Mouse (Mus musculus) myocyte (in vitro differentiated cells): Measurements from ENCODE around the gene Zbtb20. TPM values are rescaled to one million over a fixed set of nuclear protein-coding genes. Genes with fewer than 3 reads are reported as not detected.

Source experiments
- H3K27me3 ChIP-seq: one replicate; pipeline ENCODE4 v1.6.1; 2011; ENCODE audit not compliant: control insufficient read depth, insufficient read depth, insufficient read length
- H3K36me3 ChIP-seq: one replicate; pipeline ENCODE4 v1.6.1; 2011; ENCODE audit not compliant: control insufficient read depth, insufficient read depth
- H3K4me2 ChIP-seq: one replicate; pipeline ENCODE4 v1.6.1; 2011; ENCODE audit warnings: low read depth, control low read depth
- H3K4me3 ChIP-seq: one replicate; pipeline ENCODE4 v1.5.1; 2011; ENCODE audit warnings: mild to moderate bottlenecking, control low read depth, moderate library complexity
- H3K79me2 ChIP-seq: one replicate; pipeline ENCODE4 v1.6.1; 2011; ENCODE audit not compliant: control insufficient read depth, insufficient read depth
- H3ac ChIP-seq: one replicate; pipeline ENCODE4 v1.6.1; 2011; ENCODE audit not compliant: control insufficient read depth, insufficient read length
- CEBPB ChIP-seq: IDR thresholded peaks from 2 replicates; pipeline ENCODE4 v1.6.1; 2011; ENCODE audit warnings: mild to moderate bottlenecking, moderate library complexity; ENCODE audit not compliant: poor library complexity, insufficient read depth, severe bottlenecking
- E2F4 ChIP-seq: IDR thresholded peaks from one replicate; pipeline ENCODE4 v1.6.1; 2011; ENCODE audit warnings: mild to moderate bottlenecking, control low read depth, moderate library complexity; ENCODE audit not compliant: insufficient read depth
- MAX ChIP-seq: IDR thresholded peaks from one replicate; pipeline ENCODE4 v1.6.1; 2011; ENCODE audit warnings: low read depth, mild to moderate bottlenecking, control low read depth
- MYOD1 ChIP-seq, 3 experiments: IDR thresholded peaks; one replicate each; pipeline ENCODE4 v1.6.1; 2011; ENCODE audit warnings: control low read depth in 2 of 3, low read depth in 2 of 3, mild to moderate bottlenecking in 2 of 3, moderate library complexity in 1 of 3; ENCODE audit not compliant: insufficient read length in 2 of 3, control insufficient read depth in 1 of 3
- MYOG ChIP-seq, 3 experiments: IDR thresholded peaks; one replicate each; pipeline ENCODE4 v1.6.1; 2011; ENCODE audit warnings: control low read depth in 2 of 3, low read depth in 2 of 3, mild to moderate bottlenecking in 2 of 3; ENCODE audit not compliant: insufficient read length in 2 of 3, control insufficient read depth in 1 of 3, insufficient read depth in 1 of 3
- POLR2A ChIP-seq: IDR thresholded peaks from one replicate; pipeline ENCODE4 v1.6.1; 2011; ENCODE audit warnings: low read depth, mild to moderate bottlenecking, control low read depth, moderate library complexity; ENCODE audit not compliant: insufficient read length
- POLR2AphosphoS2 ChIP-seq: IDR thresholded peaks from one replicate; pipeline ENCODE4 v1.6.1; 2011; ENCODE audit warnings: low read depth, control low read depth; ENCODE audit not compliant: insufficient read length
- REST ChIP-seq: IDR thresholded peaks from one replicate; pipeline ENCODE4 v1.6.1; 2011; ENCODE audit warnings: mild to moderate bottlenecking, control low read depth, moderate library complexity; ENCODE audit not compliant: insufficient read depth, insufficient read length
- SRF ChIP-seq: IDR thresholded peaks from one replicate; pipeline ENCODE4 v1.6.1; 2011; ENCODE audit warnings: low read depth; ENCODE audit not compliant: control insufficient read depth, insufficient read length
- TCF12 ChIP-seq: IDR thresholded peaks from one replicate; pipeline ENCODE4 v1.6.1; 2011; ENCODE audit warnings: mild to moderate bottlenecking, control low read depth; ENCODE audit not compliant: poor library complexity, insufficient read depth, severe bottlenecking
- TCF3 ChIP-seq: IDR thresholded peaks from one replicate; pipeline ENCODE4 v1.6.1; 2011; ENCODE audit warnings: low read depth, control low read depth; ENCODE audit not compliant: insufficient read length
- USF1 ChIP-seq: IDR thresholded peaks from one replicate; pipeline ENCODE4 v1.6.1; 2011; ENCODE audit warnings: low read depth, mild to moderate bottlenecking, control low read depth, moderate library complexity
- polyA plus RNA-seq: library from polyadenylated mRNA; unstranded; fragments of >200 nt; fragmentation: generic; extraction: Trizol; gene quantifications from one replicate; pipeline ENCODE4 v1.2.1, GENCODE M21; 2012; ENCODE audit warnings: missing spikeins

The Zbtb20 gene
- polyA plus RNA-seq, 1 experiment: 5.0 TPM

- TF ChIP-seq E2F4 (no peak), POLR2A (no peak), TCF3 (no peak), TCF12 (no peak), SRF (no peak), REST (no peak), USF1 (no peak), CEBPB (no peak), MAX (no peak), MYOD1 (IDR thresholded peaks at IDR 0.05; ENCODE audit: control insufficient read depth in 1 of 3, insufficient read length in 2 of 3, low read depth in 2 of 3) (no peak), POLR2AphosphoS2 (no peak), MYOG (IDR thresholded peaks at IDR 0.05; ENCODE audit: control insufficient read depth in 1 of 3, insufficient read depth in 1 of 3, insufficient read length in 2 of 3, low read depth in 2 of 3) (no peak)
- Histone ChIP-seq H3K36me3 (no peaks in the 10 kb centered on the region), H3K27me3 (no peaks in the 10 kb centered on the region), H3ac (no peak overlapping the region), H3K79me2 (no peaks in the 10 kb centered on the region), H3K4me3 (no peak overlapping the region), H3K4me2 (no peak overlapping the region)
These were observed 383.8 kb downstream of the Zbtb20 start for GRCm38 (mm10) chr16:43259466-43259865.

- no peaks in the 10 kb centered on the region for H3K36me3 ChIP-seq
- no peak overlapping the region for H3ac ChIP-seq
- no peak for TF ChIP-seq TCF12
- TF ChIP-seq CEBPB: no peak
- TF ChIP-seq USF1: no peak
- TF ChIP-seq POLR2AphosphoS2: no peak
- TF ChIP-seq MYOG (IDR thresholded peaks at IDR 0.05; ENCODE audit: control insufficient read depth in 1 of 3, insufficient read depth in 1 of 3, insufficient read length in 2 of 3, low read depth in 2 of 3): no peak
- TF ChIP-seq MYOD1 (IDR thresholded peaks at IDR 0.05; ENCODE audit: control insufficient read depth in 1 of 3, insufficient read length in 2 of 3, low read depth in 2 of 3): no peak
- no peak for TF ChIP-seq SRF
- no peak for TF ChIP-seq MAX
- TF ChIP-seq TCF3: no peak
- TF ChIP-seq E2F4: no peak
- no peak for TF ChIP-seq POLR2A
- TF ChIP-seq REST: no peak
These were observed 385.2 kb downstream of the Zbtb20 start for GRCm38 (mm10) chr16:43260862-43261261.

GRCm38 (mm10) chr16:43274057-43274595, 398.4 kb downstream of the Zbtb20 start:
- Histone ChIP-seq H3K27me3 (no peaks in the 10 kb centered on the region), H3K36me3 (no peaks in the 10 kb centered on the region), H3K79me2 (no peaks in the 10 kb centered on the region), H3ac (no peak overlapping the region), H3K4me3 (no peak overlapping the region), H3K4me2 (no peak overlapping the region)
- TF ChIP-seq POLR2A (no peak), CEBPB (no peak), USF1 (no peak), MAX (no peak), MYOG (IDR thresholded peaks at IDR 0.05; ENCODE audit: control insufficient read depth in 1 of 3, insufficient read depth in 1 of 3, insufficient read length in 2 of 3, low read depth in 2 of 3) (no peak), SRF (no peak), E2F4 (no peak), TCF3 (no peak), MYOD1 (IDR thresholded peaks at IDR 0.05; ENCODE audit: control insufficient read depth in 1 of 3, insufficient read length in 2 of 3, low read depth in 2 of 3) (no peak), REST (no peak), POLR2AphosphoS2 (no peak), TCF12 (no peak)

More at GRCm38 (mm10) chr16:43260862-43261261, 385.2 kb downstream of the Zbtb20 start:
- Histone ChIP-seq H3K79me2 (no peaks in the 10 kb centered on the region), H3K4me3 (no peak overlapping the region), H3K27me3 (no peaks in the 10 kb centered on the region), H3K4me2 (no peak overlapping the region)

DNA sequence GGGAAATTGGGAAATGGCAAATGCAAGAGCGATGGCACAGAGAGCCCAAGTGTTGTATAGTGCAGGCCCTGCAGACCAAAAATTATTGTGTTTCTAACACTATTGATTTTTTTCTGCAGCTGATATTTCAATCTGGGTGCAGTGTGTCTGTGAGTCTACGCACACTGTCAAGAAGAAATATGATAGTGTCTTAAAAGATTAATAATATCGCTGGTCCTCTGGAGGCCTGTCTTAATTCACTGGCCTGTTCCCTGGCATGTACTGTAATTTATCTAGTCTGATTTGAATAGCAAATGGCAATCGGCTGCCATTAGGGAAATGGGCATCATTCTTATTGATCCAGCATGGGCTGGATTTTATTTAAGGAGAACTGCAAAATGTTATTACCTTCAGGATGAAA, 401.1 kb downstream of the Zbtb20 start:
- H3ac ChIP-seq: no peak overlapping the region
- H3K4me3 ChIP-seq: no peak overlapping the region
- H3K4me2 ChIP-seq: no peak overlapping the region
- TF ChIP-seq MYOG (IDR thresholded peaks at IDR 0.05; ENCODE audit: control insufficient read depth in 1 of 3, insufficient read depth in 1 of 3, insufficient read length in 2 of 3, low read depth in 2 of 3) (no peak), TCF12 (no peak)
- H3K36me3 ChIP-seq: no peaks in the 10 kb centered on the region
- H3K27me3 ChIP-seq: no peaks in the 10 kb centered on the region
- H3K79me2 ChIP-seq: no peaks in the 10 kb centered on the region

- Histone ChIP-seq H3K4me2 (no peak overlapping the region), H3K27me3 (no peaks in the 10 kb centered on the region), H3K79me2 (no peaks in the 10 kb centered on the region), H3ac (no peak overlapping the region), H3K36me3 (no peaks in the 10 kb centered on the region), H3K4me3 (no peak overlapping the region)
- no peak for TF ChIP-seq CEBPB
- TF ChIP-seq MYOD1 (IDR thresholded peaks at IDR 0.05; ENCODE audit: control insufficient read depth in 1 of 3, insufficient read length in 2 of 3, low read depth in 2 of 3): no peak
- TF ChIP-seq E2F4: no peak
- no peak for TF ChIP-seq MAX
- TF ChIP-seq TCF3: no peak
- TF ChIP-seq POLR2AphosphoS2: no peak
- no peak for TF ChIP-seq USF1
- TF ChIP-seq REST: no peak
These were observed 410.6 kb downstream of the Zbtb20 start for GRCm38 (mm10) chr16:43286319-43286718.
